Mouse (Mus musculus) mouse trophoblast stem cell (cell line): ENCODE results near the gene Vcl.

Source experiments
- in situ Hi-C, 2 experiments: fragments of 300-500 bp; cut with MseI, MboI; formaldehyde crosslinking; loops; 2 replicates in 1 of 2; 3 replicates in 1 of 2; pipeline ENCODE4 v1.15.1; 2025

Vcl gene

GRCm38 (mm10) chr14:21064321-21064720 lies 135.1 kb downstream of the Vcl start:
- in situ Hi-C loops: no loop called here

- in situ Hi-C loops: no loop called here
These were observed 136.4 kb downstream of the Vcl start for GRCm38 (mm10) chr14:21065490-21066162.

GRCm38 (mm10) chr14:21069594-21069993 lies 140.4 kb downstream of the Vcl start:
- in situ Hi-C loops: no loop called here

GRCm38 (mm10) chr14:21073981-21074380 lies 144.8 kb downstream of the Vcl start:
- in situ Hi-C loops: no loop called here

DNA sequence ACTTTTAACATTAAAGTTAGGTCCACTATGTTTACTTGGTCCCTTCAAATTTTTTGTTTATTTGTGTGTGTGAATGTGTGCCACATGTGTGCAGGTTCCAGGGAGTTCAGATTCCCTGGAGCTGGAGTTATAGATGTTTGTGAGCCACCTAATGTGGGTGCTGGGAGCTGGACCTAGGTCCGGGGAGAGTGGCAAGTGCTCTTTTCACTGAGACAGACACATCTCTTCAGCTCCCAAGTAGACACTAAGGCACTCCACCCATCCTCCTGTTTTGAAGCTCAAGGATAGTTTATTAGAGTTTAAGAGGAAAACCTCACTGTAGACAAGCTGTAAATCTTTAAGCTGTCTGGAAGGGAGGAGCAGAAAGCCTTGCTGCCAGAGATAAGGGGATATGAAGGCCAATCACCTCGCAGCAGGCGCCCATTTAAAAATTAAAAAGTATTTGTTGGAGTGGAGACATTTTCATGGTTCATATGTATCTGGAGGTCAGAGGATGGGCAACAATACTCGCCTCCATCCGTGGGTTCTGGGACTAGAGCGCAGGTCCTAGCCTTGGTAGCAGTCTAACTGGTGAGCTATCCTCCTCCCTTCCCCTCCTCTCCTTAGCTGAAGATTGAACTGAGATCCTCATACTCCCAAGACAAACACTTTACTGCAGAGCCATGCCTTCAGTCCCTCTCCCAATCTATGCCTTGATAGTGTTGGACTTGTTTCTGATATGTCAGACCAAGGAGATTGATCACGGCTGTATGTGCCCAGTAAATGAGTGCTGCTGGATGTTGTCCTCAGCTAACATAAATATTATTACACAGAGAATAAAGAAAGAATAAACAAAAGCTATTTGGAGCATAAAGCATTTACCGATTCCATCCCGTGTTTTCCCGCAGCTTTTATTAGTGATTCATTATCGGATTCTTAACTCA lies 145.5 kb downstream of the Vcl start:
- in situ Hi-C loops: no loop called here

DNA sequence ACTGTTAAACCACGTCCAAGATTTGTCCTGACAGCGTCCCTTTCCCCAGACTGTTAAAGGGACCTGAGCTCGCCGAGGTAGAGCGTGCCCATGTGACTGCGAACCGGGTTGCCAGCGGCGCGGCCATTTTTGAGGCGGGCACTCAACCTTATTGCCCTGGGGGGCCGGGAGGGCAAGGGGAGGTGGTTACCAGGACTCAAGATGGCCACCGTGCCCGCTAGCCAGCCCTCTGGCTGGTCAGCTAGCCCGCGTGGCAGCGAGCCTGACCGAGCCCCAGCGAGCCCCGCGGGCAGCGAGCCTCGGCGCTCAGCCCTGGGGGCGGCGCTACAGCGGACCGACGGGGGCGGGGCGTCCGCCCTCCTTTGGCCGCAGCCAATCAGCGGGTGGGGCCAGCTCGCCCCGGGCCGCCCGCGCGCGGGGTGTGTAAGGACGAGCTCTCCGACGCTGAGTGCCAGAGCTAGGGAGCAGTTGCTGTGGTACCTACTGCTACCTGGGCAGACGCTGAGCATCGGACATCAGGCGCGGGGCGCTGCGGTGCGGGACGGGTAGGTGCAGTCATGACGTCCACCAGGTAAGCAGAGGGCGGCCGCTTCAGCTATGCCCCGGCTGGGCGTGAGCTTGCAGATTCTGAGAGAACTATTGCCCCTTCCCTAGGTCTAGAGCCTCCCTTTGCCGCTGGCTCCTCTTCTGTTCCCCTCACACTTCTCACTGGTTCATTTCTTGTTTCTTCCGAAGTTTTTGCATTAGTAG lies 146.7 kb downstream of the Vcl start:
- in situ Hi-C loops: no loop called here

DNA sequence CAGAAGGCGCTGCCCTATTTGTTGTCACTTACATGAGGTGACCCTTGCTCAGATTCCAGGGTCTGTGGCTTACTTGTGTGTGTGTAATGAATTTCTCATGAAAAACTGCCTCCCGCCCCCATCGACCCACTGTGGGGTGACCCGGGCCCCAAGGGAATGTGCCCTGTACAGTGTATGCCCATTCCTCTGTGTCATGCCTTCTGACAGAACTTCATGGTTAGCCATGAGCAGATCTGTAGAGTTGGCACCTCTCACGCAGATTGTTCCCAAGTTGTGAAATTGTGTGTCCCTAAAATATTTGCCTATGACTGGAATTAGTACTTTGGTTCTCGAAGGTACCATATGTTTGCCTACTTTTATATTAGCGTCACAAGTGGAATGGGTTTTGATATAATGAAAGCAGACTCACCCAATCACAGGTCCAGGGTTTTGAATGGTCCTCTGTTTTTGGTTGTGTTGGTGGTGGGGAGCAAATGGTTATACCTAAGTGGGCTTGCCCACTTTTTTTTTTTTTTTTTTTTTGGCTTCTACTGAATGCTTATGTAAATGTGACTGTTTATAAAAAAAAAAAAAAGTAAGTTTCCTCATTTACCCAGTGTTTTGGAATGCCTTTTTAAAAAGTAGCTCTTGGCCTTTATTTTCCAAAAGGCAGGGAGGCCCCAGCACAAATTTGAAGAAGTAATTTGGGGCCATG lies 147.4 kb downstream of the Vcl start:
- in situ Hi-C loops: no loop called here

- in situ Hi-C loops: no loop called here
These were observed 148.7 kb downstream of the Vcl start for GRCm38 (mm10) chr14:21077939-21078338.

DNA sequence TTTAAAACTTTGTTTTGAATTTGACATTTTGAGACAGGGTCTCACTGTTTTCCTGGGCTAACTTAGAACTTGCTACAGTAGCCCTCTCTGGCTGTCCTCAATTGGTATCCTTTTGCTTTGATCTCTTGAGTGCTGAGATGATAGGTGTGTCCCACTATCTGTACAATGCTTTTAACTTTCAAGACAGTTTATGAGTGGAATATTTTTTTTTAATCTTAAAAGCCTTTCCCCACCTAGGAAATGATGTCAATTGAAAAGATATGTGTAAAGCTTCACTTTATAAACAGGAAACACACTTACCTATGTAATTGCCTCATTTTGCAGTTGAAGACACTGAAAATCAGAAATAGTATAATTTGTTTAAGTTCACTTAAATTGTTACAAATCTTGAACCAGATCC lies 149.3 kb downstream of the Vcl start:
- in situ Hi-C loops: no loop called here

DNA sequence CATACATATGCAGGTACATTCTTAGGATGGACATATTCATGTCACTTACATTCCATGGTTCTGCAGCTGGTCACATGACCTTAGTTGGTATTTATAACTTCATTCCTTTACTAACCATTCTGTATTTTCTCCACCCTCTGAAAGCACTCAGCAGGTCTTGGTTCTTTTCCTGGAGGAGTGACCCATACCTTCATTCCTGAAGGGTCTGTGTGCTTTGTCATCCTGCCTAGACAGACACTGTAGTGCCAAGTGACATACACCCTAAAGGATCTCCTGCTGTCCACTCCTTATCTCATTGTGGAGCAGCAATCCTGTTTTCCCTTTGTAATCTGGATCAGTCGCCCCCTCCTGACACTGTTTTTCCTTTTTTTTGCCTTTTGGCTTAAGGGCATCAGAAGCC lies 153.6 kb downstream of the Vcl start:
- in situ Hi-C loops: no loop called here
